Mouse (Mus musculus) heart, adult 2 months (tissue): ENCODE data around the gene Prickle2.

Source experiments
- CTCF ChIP-seq: fragments of 200-600 bp; IDR thresholded peaks from 2 replicates; pipeline ENCODE4 v1.8.1; 2022; ENCODE audit warnings: antibody characterized with exemption, mild to moderate bottlenecking, moderate library complexity
- EP300 ChIP-seq: fragments of 200-500 bp; IDR thresholded peaks from 2 replicates; pipeline ENCODE4 v1.6.1; 2011; ENCODE audit warnings: low read depth, low read length, control low read depth; ENCODE audit not compliant: insufficient read depth
- POLR2A ChIP-seq: fragments of 200-500 bp; IDR thresholded peaks from 2 replicates; pipeline ENCODE4 v1.6.1; 2011; ENCODE audit warnings: mild to moderate bottlenecking, low read depth, low read length, control low read depth; ENCODE audit not compliant: insufficient read depth

- TF ChIP-seq POLR2A (no peak), EP300 (no peak), CTCF (0 out of 2 replicates have a peak, but pooled peaks have one; percentile 2)
Measured at GRCm38 (mm10) chr6:92705353-92706144, 406 bp downstream of the Prickle2 start.
